Mouse (Mus musculus) intestine, embryonic 15.5 days (tissue): ENCODE data around the gene 1700069L16Rik. TPM values are rescaled to one million over a fixed set of nuclear protein-coding genes. Genes with fewer than 3 reads are reported as not detected.

ENCODE experiments used
- ATAC-seq: fragments of 200-750 bp; cut with Nextera tagmentation; 2 replicates; pipeline ENCODE4 v1.8.0; 2017; ENCODE audit warnings: moderate TSS enrichment, moderate library complexity
- H3K27ac ChIP-seq: fragments of 300-500 bp; sonication (generic); 2 replicates; pipeline ENCODE4 v1.5.1; 2015; ENCODE audit warnings: mild to moderate bottlenecking, inconsistent platforms
- H3K27me3 ChIP-seq: fragments of 300-500 bp; sonication (generic); replicated peaks from 2 replicates; pipeline ENCODE4 v1.6.1; 2015; ENCODE audit warnings: inconsistent platforms
- H3K36me3 ChIP-seq: fragments of 300-500 bp; sonication (generic); 2 replicates; pipeline ENCODE4 v1.6.1; 2015; ENCODE audit warnings: inconsistent platforms
- H3K4me1 ChIP-seq: fragments of 300-500 bp; sonication (generic); replicated peaks from 2 replicates; pipeline ENCODE4 v1.6.1; 2015; ENCODE audit warnings: inconsistent platforms
- H3K4me2 ChIP-seq: fragments of 300-500 bp; sonication (generic); replicated peaks from 2 replicates; pipeline ENCODE4 v1.6.1; 2015; ENCODE audit warnings: mild to moderate bottlenecking, inconsistent platforms
- H3K4me3 ChIP-seq: fragments of 300-500 bp; sonication (generic); replicated peaks from 2 replicates; pipeline ENCODE4 v1.5.1; 2015; ENCODE audit warnings: inconsistent platforms
- H3K9ac ChIP-seq: fragments of 300-500 bp; sonication (generic); 2 replicates; pipeline ENCODE4 v1.6.1; 2015; ENCODE audit warnings: inconsistent platforms
- H3K9me3 ChIP-seq: fragments of 300-500 bp; sonication (generic); 2 replicates; pipeline ENCODE4 v1.6.1; 2016; ENCODE audit warnings: inconsistent platforms
- WGBS: fragments of 180-500 bp; shearing (Covaris S2); methylation state at CpG from one replicate; pipeline ENCODE4 v1.1.7; 2015; 5-methylcytosine and 5-hydroxymethylcytosine counted together
- polyA plus RNA-seq: library from polyadenylated mRNA; unstranded; fragments of >200 nt; fragmentation: Nextera tagmentation; extraction: Ambion mirVana; gene quantifications from 2 replicates; pipeline ENCODE4 v1.2.1, GENCODE M21; 2015

The 1700069L16Rik gene
- polyA plus RNA-seq, 1 experiment from 2014 or later: not detected

DNA sequence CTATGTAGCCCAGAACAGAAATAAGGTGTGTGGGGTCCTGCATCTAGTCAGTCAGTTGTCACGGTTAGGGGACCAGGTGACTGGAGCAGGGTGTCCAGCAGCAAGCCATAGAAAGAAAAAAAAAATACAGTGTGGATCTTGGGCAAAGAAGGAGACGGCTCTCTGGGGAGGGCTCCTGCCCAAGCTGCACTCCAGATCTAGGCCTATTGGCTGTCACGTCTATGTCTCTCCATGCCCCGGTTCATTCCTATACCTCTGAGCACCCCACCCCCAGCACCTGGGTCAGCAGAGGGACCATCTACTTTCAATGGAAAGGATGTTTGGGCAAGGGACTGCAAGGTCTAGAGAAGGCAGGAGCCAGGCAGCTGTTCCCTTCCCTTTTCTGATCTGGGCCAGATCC is 45.1 kb downstream of the 1700069L16Rik start:
- H3K4me1 ChIP-seq: no peaks in the 10 kb centered on the region
- ATAC-seq: no peak
- no peak overlapping the region for H3K4me3 ChIP-seq

GRCm38 (mm10) chr5:113678743-113679452 is 45.7 kb downstream of the 1700069L16Rik start:
- ATAC-seq: no peak
- WGBS: 79% methylated on average over 10 of the region's 10 CpGs
- no peak overlapping the region for H3K9ac ChIP-seq

More for the DNA sequence above, 45.1 kb downstream of the 1700069L16Rik start:
- Histone ChIP-seq H3K4me2 (no peak overlapping the region), H3K9me3 (no peaks in the 10 kb centered on the region), H3K36me3 (no peaks in the 10 kb centered on the region), H3K9ac (no peak overlapping the region), H3K27ac (no peak overlapping the region), H3K27me3 (no peaks in the 10 kb centered on the region)
- 93% methylated on average over 4 of the region's 4 CpGs for WGBS

GRCm38 (mm10) chr5:113677541-113677940 is 47.0 kb downstream of the 1700069L16Rik start:
- H3K4me2 ChIP-seq: no peak overlapping the region
- H3K9ac ChIP-seq: no peak overlapping the region
- H3K9me3 ChIP-seq: no peaks in the 10 kb centered on the region
- 91% methylated on average over 5 of the region's 7 CpGs for WGBS
- ATAC-seq: no peak
- H3K4me3 ChIP-seq: no peak overlapping the region
- H3K27me3 ChIP-seq: no peaks in the 10 kb centered on the region
- no peak overlapping the region for H3K27ac ChIP-seq
- H3K4me1 ChIP-seq: no peaks in the 10 kb centered on the region
- no peaks in the 10 kb centered on the region for H3K36me3 ChIP-seq

More at GRCm38 (mm10) chr5:113678743-113679452, 45.7 kb downstream of the 1700069L16Rik start:
- H3K27me3 ChIP-seq: no peaks in the 10 kb centered on the region
- H3K27ac ChIP-seq: no peak overlapping the region
- H3K9me3 ChIP-seq: no peaks in the 10 kb centered on the region
- H3K36me3 ChIP-seq: no peaks in the 10 kb centered on the region
- no peaks in the 10 kb centered on the region for H3K4me1 ChIP-seq
- H3K4me3 ChIP-seq: no peak overlapping the region
- no peak overlapping the region for H3K4me2 ChIP-seq

GRCm38 (mm10) chr5:113674851-113675250 is 49.7 kb downstream of the 1700069L16Rik start:
- H3K4me3 ChIP-seq: no peak overlapping the region
- H3K27me3 ChIP-seq: no peaks in the 10 kb centered on the region
- ATAC-seq: no peak
- no peaks in the 10 kb centered on the region for H3K9me3 ChIP-seq
- no peak overlapping the region for H3K9ac ChIP-seq
- H3K36me3 ChIP-seq: no peaks in the 10 kb centered on the region
- no peaks in the 10 kb centered on the region for H3K4me1 ChIP-seq
- no peak overlapping the region for H3K27ac ChIP-seq
- no peak overlapping the region for H3K4me2 ChIP-seq
- 54% methylated on average over 7 of the region's 7 CpGs for WGBS

GRCm38 (mm10) chr5:113672456-113672855 is 52.1 kb downstream of the 1700069L16Rik start:
- 80% methylated on average over 7 of the region's 7 CpGs for WGBS
- no peaks in the 10 kb centered on the region for H3K36me3 ChIP-seq
- ATAC-seq: no peak
- H3K4me2 ChIP-seq: no peak overlapping the region
- no peak overlapping the region for H3K27ac ChIP-seq
- no peaks in the 10 kb centered on the region for H3K4me1 ChIP-seq
- H3K4me3 ChIP-seq: no peak overlapping the region
- H3K27me3 ChIP-seq: no peaks in the 10 kb centered on the region
- H3K9ac ChIP-seq: no peak overlapping the region
- no peaks in the 10 kb centered on the region for H3K9me3 ChIP-seq

DNA sequence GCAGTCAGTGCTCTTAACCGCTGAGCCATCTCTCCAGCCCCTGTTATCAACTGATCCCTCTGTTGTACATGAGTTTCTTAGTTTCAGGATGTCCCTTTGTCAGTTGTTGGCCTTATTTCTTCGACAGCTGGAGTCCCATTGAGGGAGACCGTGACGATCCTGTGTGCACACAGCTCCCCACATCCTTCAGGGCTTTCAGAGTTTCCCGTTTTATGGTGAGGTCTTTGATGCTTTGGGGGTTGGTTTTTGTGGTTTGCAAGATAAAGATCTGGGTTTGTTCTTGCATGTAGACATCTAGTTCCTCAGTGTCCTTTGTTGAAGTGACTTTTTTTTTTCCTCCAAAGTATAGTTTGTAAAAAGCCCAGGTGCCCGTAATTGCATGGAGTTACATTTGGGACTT is 54.0 kb downstream of the 1700069L16Rik start:
- no peaks in the 10 kb centered on the region for H3K36me3 ChIP-seq
- no peak overlapping the region for H3K9ac ChIP-seq
- no peak overlapping the region for H3K4me2 ChIP-seq
- ATAC-seq: no peak
- no peaks in the 10 kb centered on the region for H3K27me3 ChIP-seq
- no peak overlapping the region for H3K4me3 ChIP-seq
- no peaks in the 10 kb centered on the region for H3K9me3 ChIP-seq
- no peak overlapping the region for H3K27ac ChIP-seq
- H3K4me1 ChIP-seq: no peaks in the 10 kb centered on the region
- 81% methylated on average over 6 of the region's 6 CpGs for WGBS

DNA sequence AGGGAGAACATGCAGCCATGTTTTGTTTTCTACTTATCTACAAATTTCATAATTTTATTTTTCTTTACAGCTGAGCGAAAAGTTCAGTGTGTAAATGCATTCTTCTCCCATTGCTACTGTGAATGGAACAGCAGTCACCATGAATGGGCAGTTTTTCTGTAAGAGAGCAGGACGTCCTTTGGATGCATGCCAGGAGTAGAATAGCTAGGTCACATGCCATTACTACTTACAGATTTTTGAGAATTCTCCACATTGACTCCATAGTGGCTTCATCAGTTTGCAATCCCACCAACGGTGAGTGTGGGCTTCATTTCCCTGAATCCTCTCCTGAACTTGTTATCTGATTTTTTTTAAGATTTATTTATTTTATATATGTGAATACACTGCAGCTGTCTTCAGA is 54.5 kb downstream of the 1700069L16Rik start:
- Histone ChIP-seq H3K36me3 (no peaks in the 10 kb centered on the region), H3K27me3 (no peaks in the 10 kb centered on the region), H3K4me3 (no peak overlapping the region), H3K4me2 (no peak overlapping the region), H3K4me1 (no peaks in the 10 kb centered on the region), H3K9ac (no peak overlapping the region), H3K9me3 (no peaks in the 10 kb centered on the region), H3K27ac (no peak overlapping the region)
- no peak for ATAC-seq
- WGBS: 62% methylated on average over 3 of the region's 3 CpGs

DNA sequence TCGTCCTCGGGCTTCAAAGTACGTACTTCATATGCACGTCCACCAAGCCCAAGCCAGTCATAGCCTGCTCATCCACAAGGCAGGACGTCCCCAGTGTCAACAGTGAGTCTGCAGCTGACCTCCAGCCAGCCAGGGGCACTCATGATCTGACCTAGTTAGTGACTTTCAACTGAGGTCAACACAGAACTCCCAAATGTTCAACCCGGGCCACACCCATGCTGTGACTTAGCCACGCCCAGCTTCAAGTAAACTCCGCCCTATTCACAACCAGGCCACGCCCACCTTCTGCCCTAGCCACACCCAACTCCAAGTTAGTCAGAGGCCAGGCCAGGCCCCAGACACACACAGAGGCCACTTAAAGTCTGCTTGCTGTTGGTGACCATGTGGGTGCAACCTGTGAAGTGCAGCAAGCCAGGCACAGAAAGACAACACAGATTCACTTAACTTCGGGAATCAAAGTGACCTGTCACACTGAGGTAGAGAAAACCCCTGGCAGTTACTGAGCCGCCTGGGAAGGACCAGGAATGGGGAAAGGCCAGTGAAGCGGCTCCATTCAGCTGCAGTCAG is 59.9 kb downstream of the 1700069L16Rik start:
- no peaks in the 10 kb centered on the region for H3K36me3 ChIP-seq
- 73% methylated on average over 12 of the region's 12 CpGs for WGBS
- no peaks in the 10 kb centered on the region; the same call in 1 of the 2 replicates for H3K4me1 ChIP-seq
- H3K4me3 ChIP-seq: no peak overlapping the region
- no peaks in the 10 kb centered on the region for H3K9me3 ChIP-seq
- H3K27me3 ChIP-seq: no peaks in the 10 kb centered on the region
- ATAC-seq: no peak
- H3K4me2 ChIP-seq: no peak overlapping the region
- H3K27ac ChIP-seq: no peak overlapping the region
- no peak overlapping the region for H3K9ac ChIP-seq

DNA sequence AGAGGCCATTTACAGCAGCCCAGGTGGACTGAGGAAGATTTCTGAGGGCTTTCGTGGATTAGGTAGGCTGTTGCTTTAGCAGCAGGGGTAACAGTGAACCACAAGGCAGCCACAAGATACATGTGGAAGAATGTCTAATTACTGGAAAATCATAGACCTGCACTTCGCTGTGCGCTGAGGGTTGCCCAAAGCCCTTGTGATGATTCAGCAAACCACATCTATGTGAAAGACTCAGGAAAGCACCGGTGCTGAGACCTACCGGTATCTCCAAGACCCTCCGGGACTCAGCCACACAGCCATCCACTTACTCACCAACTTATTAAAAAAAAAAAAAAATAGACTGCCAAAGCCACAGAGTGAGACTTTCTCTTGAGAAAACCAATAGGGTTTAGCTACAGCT is 60.4 kb downstream of the 1700069L16Rik start:
- H3K4me2 ChIP-seq: no peak overlapping the region
- H3K4me1 ChIP-seq: no peaks in the 10 kb centered on the region; the same call in 1 of the 2 replicates
- no peak for ATAC-seq
- no peaks in the 10 kb centered on the region for H3K9me3 ChIP-seq
- no peak overlapping the region for H3K9ac ChIP-seq
- no peak overlapping the region for H3K27ac ChIP-seq
- WGBS: 91% methylated on average over 6 of the region's 6 CpGs
- H3K36me3 ChIP-seq: no peaks in the 10 kb centered on the region
- no peaks in the 10 kb centered on the region for H3K27me3 ChIP-seq
- H3K4me3 ChIP-seq: no peak overlapping the region

DNA sequence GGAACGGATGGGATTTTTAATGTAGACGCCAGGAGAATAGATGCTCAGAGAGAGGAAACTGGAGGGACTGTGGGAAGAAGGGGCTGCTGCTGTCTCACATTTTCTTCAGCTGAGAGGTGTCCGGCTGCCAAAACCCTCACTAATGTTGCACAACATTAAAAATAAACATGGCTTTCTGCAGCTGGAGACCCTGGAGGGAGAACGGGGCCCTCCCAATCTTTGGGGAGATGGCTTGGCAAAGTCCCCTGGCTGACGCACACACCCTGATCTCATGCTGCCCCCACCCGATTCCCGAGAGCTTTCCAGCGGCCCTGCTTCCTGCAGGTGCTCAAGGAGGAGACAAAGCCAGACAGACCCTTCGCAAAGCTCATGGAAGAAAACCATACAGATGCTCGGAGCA is 63.7 kb downstream of the 1700069L16Rik start:
- no peak overlapping the region for H3K4me2 ChIP-seq
- no peak overlapping the region for H3K4me3 ChIP-seq
- WGBS: 50% methylated on average over 10 of the region's 10 CpGs
- no peak overlapping the region for H3K27ac ChIP-seq
- no peak; the same call in 1 of the 2 replicates for ATAC-seq
- no peaks in the 10 kb centered on the region; the same call in 1 of the 2 replicates for H3K4me1 ChIP-seq
- H3K36me3 ChIP-seq: no peaks in the 10 kb centered on the region
- H3K9ac ChIP-seq: no peak overlapping the region
- no peaks in the 10 kb centered on the region for H3K27me3 ChIP-seq
- H3K9me3 ChIP-seq: no peaks in the 10 kb centered on the region

DNA sequence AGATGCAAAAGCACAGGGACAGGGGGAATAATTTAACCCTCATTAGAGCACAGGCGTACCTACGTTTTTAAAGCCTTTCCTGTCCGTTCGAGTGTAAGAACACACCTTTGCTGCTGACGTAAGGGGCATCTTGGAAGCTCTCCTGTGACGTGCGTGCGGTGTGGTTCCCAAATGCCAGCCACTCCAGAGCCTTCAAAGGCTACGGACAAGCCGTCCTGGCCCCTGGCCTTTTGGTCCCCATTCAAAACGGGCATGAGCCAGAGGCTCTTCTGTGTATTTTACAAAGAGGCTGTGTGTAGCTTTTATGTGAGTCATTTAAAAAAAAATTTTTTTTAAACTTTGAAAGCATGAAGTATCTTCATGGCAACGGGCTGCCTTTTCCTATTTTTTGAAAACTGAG is 69.8 kb downstream of the 1700069L16Rik start:
- Histone ChIP-seq H3K9ac (no peak overlapping the region), H3K9me3 (no peaks in the 10 kb centered on the region), H3K27me3 (0 out of 2 replicates have a peak, but pooled peaks cover 8% of the 10 kb centered on the region), H3K36me3 (no peaks in the 10 kb centered on the region), H3K4me1 (peaks cover 7% of the 10 kb centered on the region; the same call in 1 of the 2 replicates), H3K4me2 (no peak overlapping the region), H3K4me3 (no peak overlapping the region), H3K27ac (no peak overlapping the region)
- whole genome bisulfite sequencing: 80% methylated on average over 12 of the region's 12 CpGs
- ATAC-seq: no peak

- WGBS: 76% methylated on average over 11 of the region's 11 CpGs
- Histone ChIP-seq H3K4me3 (no peak overlapping the region), H3K4me2 (no peak overlapping the region), H3K36me3 (no peaks in the 10 kb centered on the region), H3K9ac (no peak overlapping the region), H3K27ac (no peak overlapping the region), H3K4me1 (peaks cover 7% of the 10 kb centered on the region; the same call in 1 of the 2 replicates), H3K9me3 (no peaks in the 10 kb centered on the region), H3K27me3 (0 out of 2 replicates have a peak, but pooled peaks cover 8% of the 10 kb centered on the region)
- ATAC-seq: no peak
Observed at GRCm38 (mm10) chr5:113654206-113654605, 70.4 kb downstream of the 1700069L16Rik start.

DNA sequence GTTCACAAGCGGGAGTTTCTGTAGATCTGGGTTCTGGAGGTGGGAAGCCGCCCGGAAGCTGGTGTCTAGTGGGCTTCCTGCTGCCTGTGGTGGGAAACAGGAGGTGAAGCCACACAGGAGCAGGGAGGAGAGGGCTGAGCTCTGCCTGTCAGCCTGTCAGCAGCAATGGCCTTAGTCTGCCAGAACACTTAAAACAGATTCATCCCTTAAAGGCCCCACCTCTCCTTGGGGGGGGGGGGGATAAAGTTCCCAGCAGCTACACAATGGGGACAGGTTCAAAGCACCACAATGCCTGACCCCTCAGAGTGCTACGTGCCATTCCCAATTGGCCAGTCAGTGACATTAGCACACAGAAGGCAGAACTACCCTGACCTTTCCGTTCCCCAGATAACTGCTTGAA is 72.4 kb downstream of the 1700069L16Rik start:
- ATAC-seq: no peak
- 0 out of 2 replicates have a peak, but pooled peaks cover 8% of the 10 kb centered on the region for H3K27me3 ChIP-seq
- no peaks in the 10 kb centered on the region for H3K36me3 ChIP-seq
- 25% methylated on average over 5 of the region's 5 CpGs for WGBS
- H3K9me3 ChIP-seq: no peaks in the 10 kb centered on the region
- H3K9ac ChIP-seq: no peak overlapping the region
- H3K4me1 ChIP-seq: peaks cover 7% of the 10 kb centered on the region; the same call in 1 of the 2 replicates
- no peak overlapping the region for H3K4me3 ChIP-seq
- H3K4me2 ChIP-seq: no peak overlapping the region
- H3K27ac ChIP-seq: no peak overlapping the region
